ENCODE assay signal across 8 mouse cellular contexts in the genomic region with DNA sequence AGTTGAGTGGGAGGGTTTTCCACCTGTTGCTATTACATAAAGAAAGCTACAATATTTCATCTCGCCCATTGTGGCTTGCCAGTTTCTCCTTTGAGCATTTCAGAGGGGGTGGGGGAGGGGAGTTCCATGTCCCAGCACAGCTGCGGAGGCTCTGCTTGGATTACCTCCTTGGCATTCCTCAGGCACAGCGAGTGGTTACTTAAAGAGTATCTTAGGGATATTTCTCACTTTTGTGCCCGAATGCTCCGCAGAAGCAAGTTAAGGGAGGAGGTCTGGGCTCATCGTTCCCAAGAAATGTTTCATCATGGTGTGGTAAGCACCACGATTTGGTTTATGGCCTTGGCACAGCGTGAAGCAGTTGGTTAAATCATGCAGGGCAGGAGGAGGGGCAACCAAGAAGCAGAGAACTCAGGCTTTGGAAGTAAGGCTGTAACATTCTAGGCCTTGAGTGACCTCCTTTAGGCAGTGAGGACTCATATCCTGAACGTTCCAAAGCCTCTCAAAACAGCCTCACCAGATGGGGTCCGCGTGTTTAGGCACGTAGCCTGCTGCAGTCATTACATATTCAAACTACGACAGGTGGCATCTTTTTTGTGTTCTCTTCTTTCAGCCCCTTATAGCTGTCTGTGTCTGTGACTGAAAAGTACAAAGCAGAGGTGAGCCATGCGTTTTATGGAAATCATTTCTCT. TPM values are rescaled to one million over a fixed set of nuclear protein-coding genes. Genes with fewer than 3 reads are reported as not detected.
A peak's percentile ranks its signal among the peaks of the same experiment; 100 is the strongest.
DNase-seq lines count a peak whose midpoint lies in the region; ATAC-seq lines count a peak whose summit lies in the region.

No protein-coding gene starts in this region.

- WGBS in lung, embryonic 16.5 days = 21% methylated on average over 14 of the region's 14 CpGs

- H3K9me3 ChIP-seq in lung, embryonic 16.5 days (ENCODE audit: control insufficient read depth, low read length) = no peaks in the 10 kb centered on the region

- DNase-seq in lung, postnatal 14 days = no peak
- DNase-seq in embryo, embryonic 10 days (ENCODE audit: low spot score) = peak; percentile 17
- peak; percentile 18 for DNase-seq in gastrocnemius, postnatal 14 days
- peak; percentile 35 for DNase-seq in neural tube, embryonic 10.5 days (ENCODE audit: extremely low spot score, low spot score)
- DNase-seq in thymus, adult 18-20 months = no peak

- H3K9ac ChIP-seq in lung, embryonic 16.5 days (ENCODE audit: low read length) = no peak overlapping the region

- no peaks in the 10 kb centered on the region for H3K27me3 ChIP-seq in lung, embryonic 16.5 days (ENCODE audit: control insufficient read depth, insufficient read depth, low read depth, low read length)

- no peak overlapping the region for H3K4me2 ChIP-seq in lung, embryonic 16.5 days (ENCODE audit: low read depth, low read length)

- H3K4me1 ChIP-seq in lung, embryonic 16.5 days (replicated peaks; ENCODE audit: control insufficient read depth, insufficient read depth, low read length) = no peaks in the 10 kb centered on the region

- peak; percentile 52; the same call in 1 of the 2 replicates for ATAC-seq in lung, embryonic 16.5 days (ENCODE audit: low read depth)
- ATAC-seq in megakaryocyte, adult 5-6 weeks (ENCODE audit: poor library complexity, severe bottlenecking) = no peak
- ATAC-seq in cerebellum, adult (ENCODE audit: insufficient number of reproducible peaks, low FRiP score, low TSS enrichment) = no peak

- intact Hi-C loops in gastrocnemius, postnatal 14 days (cut with DNase I; ENCODE audit: low total_unique reads) = no loop called here

- no peak overlapping the region for H3K27ac ChIP-seq in lung, embryonic 16.5 days (ENCODE audit: low read length)

- no peaks in the 10 kb centered on the region for H3K36me3 ChIP-seq in lung, embryonic 16.5 days (ENCODE audit: control insufficient read depth, insufficient read depth, low read length)

- no peak overlapping the region for H3K4me3 ChIP-seq in lung, embryonic 16.5 days (ENCODE audit: low read length)

RNA-seq across cellular contexts. Expression of a gene that starts 43.9 kb away (rescaled TPM):
- polyA plus RNA-seq in lung, embryonic 16.5 days (2015; fragmentation: Nextera tagmentation; extraction: Ambion mirVana) = 9.0 and 10.2 TPM in 2 replicates
- 10 to 100 TPM; 12.0 to 21.1 TPM for total RNA-seq in gastrocnemius, postnatal 14 days (2021)
- total RNA-seq in megakaryocyte, adult 5-6 weeks (2015) = 16.3 and 17.2 TPM in 2 replicates
- 11.9 and 18.7 TPM in 2 replicates for total RNA-seq in megakaryocyte, adult 5-6 weeks (2017)

Comparison
In these comparisons a context has a peak if more than half of its experiments do, and no peak if none do; other contexts are left out.
1. DNase-seq: peak in embryo, embryonic 10 days (single experiment), gastrocnemius, postnatal 14 days (single experiment) and neural tube, embryonic 10.5 days (single experiment); none in lung, postnatal 14 days (single experiment) and thymus, adult 18-20 months (0 of 2).